Mouse (Mus musculus): ENCODE results near the gene Lsm10. TPM values are rescaled to one million over a fixed set of nuclear protein-coding genes. Genes with fewer than 3 reads are reported as not detected.
"Not testable (repeated sequence)": the region's sequence is repeated elsewhere in the genome, so short reads cannot be mapped to it uniquely, and the experiment has no call there.

Gene Lsm10
- polyA plus RNA-seq, 1 experiment from 2014 or later, result 36.7 TPM

GRCm38 (mm10) chr4:126077833-126078232 lies 18.6 kb upstream of the Lsm10 start:
- no peak for ATAC-seq
- H3K9ac ChIP-seq, result no peak overlapping the region
- no peak overlapping the region for H3K27ac ChIP-seq
- WGBS (ENCODE audit: insufficient replicate concordance), result 70% methylated on average over 6 of the region's 6 CpGs
- H3K9me3 ChIP-seq (replicated peaks), result no peaks in the 10 kb centered on the region
- no peaks in the 10 kb centered on the region for H3K36me3 ChIP-seq
- H3K4me3 ChIP-seq, result no peak overlapping the region
- peaks cover 5% of the 10 kb centered on the region for H3K4me1 ChIP-seq
- no peak overlapping the region for H3K4me2 ChIP-seq
- no peaks in the 10 kb centered on the region for H3K27me3 ChIP-seq (replicated peaks)

- no peak for ATAC-seq
- Histone ChIP-seq H3K27me3 (replicated peaks) (no peaks in the 10 kb centered on the region), H3K27ac (no peak overlapping the region), H3K4me3 (no peak overlapping the region), H3K9me3 (replicated peaks) (no peaks in the 10 kb centered on the region), H3K36me3 (no peaks in the 10 kb centered on the region), H3K4me2 (no peak overlapping the region), H3K9ac (no peak overlapping the region), H3K4me1 (peaks cover 14% of the 10 kb centered on the region)
- 58% methylated on average over 4 of the region's 4 CpGs for WGBS (ENCODE audit: insufficient replicate concordance)
Measured at GRCm38 (mm10) chr4:126079266-126079665, 17.2 kb upstream of the Lsm10 start.

- Histone ChIP-seq H3K27me3 (replicated peaks) (no peaks in the 10 kb centered on the region), H3K36me3 (no peaks in the 10 kb centered on the region), H3K4me1 (peaks cover 14% of the 10 kb centered on the region), H3K9me3 (replicated peaks) (no peaks in the 10 kb centered on the region), H3K27ac (no peak overlapping the region), H3K9ac (no peak overlapping the region), H3K4me3 (no peak overlapping the region), H3K4me2 (no peak overlapping the region)
- 79% methylated on average over 1 of the region's 1 CpGs for WGBS (ENCODE audit: insufficient replicate concordance)
- ATAC-seq, result no peak
Measured at GRCm38 (mm10) chr4:126081601-126082000, 14.8 kb upstream of the Lsm10 start.

GRCm38 (mm10) chr4:126083021-126083420 lies 13.4 kb upstream of the Lsm10 start:
- no peak overlapping the region for H3K27ac ChIP-seq
- H3K4me1 ChIP-seq, result peaks cover 23% of the 10 kb centered on the region
- ATAC-seq, result no peak
- H3K9ac ChIP-seq, result no peak overlapping the region
- no peak overlapping the region for H3K4me2 ChIP-seq
- 41% methylated on average over 9 of the region's 9 CpGs for WGBS (ENCODE audit: insufficient replicate concordance)
- H3K4me3 ChIP-seq, result no peak overlapping the region
- no peaks in the 10 kb centered on the region for H3K36me3 ChIP-seq
- H3K9me3 ChIP-seq (replicated peaks), result no peaks in the 10 kb centered on the region
- H3K27me3 ChIP-seq (replicated peaks), result no peaks in the 10 kb centered on the region

- no peaks in the 10 kb centered on the region for H3K9me3 ChIP-seq (replicated peaks)
- H3K4me1 ChIP-seq, result peaks cover 23% of the 10 kb centered on the region
- no peak overlapping the region for H3K27ac ChIP-seq
- 68% methylated on average over 8 of the region's 8 CpGs for WGBS (ENCODE audit: insufficient replicate concordance)
- no peaks in the 10 kb centered on the region for H3K27me3 ChIP-seq (replicated peaks)
- H3K9ac ChIP-seq, result no peak overlapping the region
- ATAC-seq, result no peak
- no peak overlapping the region for H3K4me3 ChIP-seq
- H3K4me2 ChIP-seq, result no peak overlapping the region
- H3K36me3 ChIP-seq, result no peaks in the 10 kb centered on the region
Measured at GRCm38 (mm10) chr4:126084382-126084781, 12.0 kb upstream of the Lsm10 start.

- Histone ChIP-seq H3K36me3 (no peaks in the 10 kb centered on the region), H3K9me3 (replicated peaks) (no peaks in the 10 kb centered on the region), H3K4me1 (peaks cover 32% of the 10 kb centered on the region), H3K4me2 (no peak overlapping the region), H3K9ac (no peak overlapping the region), H3K4me3 (no peak overlapping the region), H3K27me3 (replicated peaks) (no peaks in the 10 kb centered on the region), H3K27ac (no peak overlapping the region)
- WGBS (ENCODE audit: insufficient replicate concordance), result 21% methylated on average over 7 of the region's 7 CpGs
- ATAC-seq, result peak; percentile 73
Measured at GRCm38 (mm10) chr4:126085996-126086576, 10.3 kb upstream of the Lsm10 start.

GRCm38 (mm10) chr4:126090101-126090847 lies 6.1 kb upstream of the Lsm10 start:
- ATAC-seq, result peak; percentile 25; the same call in 1 of the 2 replicates
- H3K9ac ChIP-seq, result no peak overlapping the region
- H3K27me3 ChIP-seq (replicated peaks), result no peaks in the 10 kb centered on the region

GRCm38 (mm10) chr4:126090848-126091124 lies 5.6 kb upstream of the Lsm10 start:
- H3K27ac ChIP-seq, result no peak overlapping the region
- no peak for ATAC-seq
- H3K4me1 ChIP-seq, result peaks cover 18% of the 10 kb centered on the region
- no peak overlapping the region for H3K4me3 ChIP-seq
- no peaks in the 10 kb centered on the region for H3K36me3 ChIP-seq
- 53% methylated on average over 4 of the region's 4 CpGs for WGBS (ENCODE audit: insufficient replicate concordance)
- no peak overlapping the region for H3K9ac ChIP-seq
- no peak overlapping the region for H3K4me2 ChIP-seq
- no peaks in the 10 kb centered on the region for H3K9me3 ChIP-seq (replicated peaks)
- no peaks in the 10 kb centered on the region for H3K27me3 ChIP-seq (replicated peaks)

More at GRCm38 (mm10) chr4:126090101-126090847, 6.1 kb upstream of the Lsm10 start:
- WGBS (ENCODE audit: insufficient replicate concordance), result 47% methylated on average over 7 of the region's 7 CpGs
- Histone ChIP-seq H3K9me3 (replicated peaks) (no peaks in the 10 kb centered on the region), H3K36me3 (no peaks in the 10 kb centered on the region), H3K4me2 (no peak overlapping the region), H3K27ac (no peak overlapping the region), H3K4me1 (peaks cover 18% of the 10 kb centered on the region), H3K4me3 (no peak overlapping the region)

- ATAC-seq, result no peak
- H3K4me1 ChIP-seq, result peaks cover 19% of the 10 kb centered on the region
- no peaks in the 10 kb centered on the region for H3K9me3 ChIP-seq (replicated peaks)
- no peak overlapping the region for H3K4me2 ChIP-seq
- H3K27ac ChIP-seq, result no peak overlapping the region
- WGBS (ENCODE audit: insufficient replicate concordance), result 77% methylated on average over 8 of the region's 8 CpGs
- H3K36me3 ChIP-seq, result no peaks in the 10 kb centered on the region
- H3K4me3 ChIP-seq, result no peak overlapping the region
- no peaks in the 10 kb centered on the region for H3K27me3 ChIP-seq (replicated peaks)
- no peak overlapping the region for H3K9ac ChIP-seq
Measured at GRCm38 (mm10) chr4:126091873-126092272, 4.5 kb upstream of the Lsm10 start.

GRCm38 (mm10) chr4:126095622-126096430 lies 597 bp upstream of the Lsm10 start:
- H3K27ac ChIP-seq; H3K9me3 ChIP-seq (replicated peaks); ATAC-seq; H3K27me3 ChIP-seq (replicated peaks): not testable (repeated sequence)
- H3K36me3 ChIP-seq, result peaks cover 13% of the 10 kb centered on the region
- H3K4me3 ChIP-seq, result peak overlapping the region; percentile 72
- H3K4me1 ChIP-seq, result peaks cover 42% of the 10 kb centered on the region
- 49% methylated on average over 14 of the region's 14 CpGs for WGBS (ENCODE audit: insufficient replicate concordance)
- H3K9ac ChIP-seq, result peak overlapping the region; percentile 80; the same call in 1 of the 2 replicates
- H3K4me2 ChIP-seq, result peak overlapping the region; percentile 87

- H3K4me2 ChIP-seq, result peak overlapping the region; percentile 87
- H3K27me3 ChIP-seq (replicated peaks), result no peaks in the 10 kb centered on the region
- H3K4me3 ChIP-seq, result peak overlapping the region; percentile 72; the same call in 1 of the 2 replicates
- WGBS (ENCODE audit: insufficient replicate concordance), result 91% methylated on average over 20 of the region's 20 CpGs
- peak overlapping the region; percentile 77 for H3K27ac ChIP-seq
- 0 out of 2 replicates have a peak overlapping the region, but pooled peaks have one; percentile 80 for H3K9ac ChIP-seq
- peaks cover 61% of the 10 kb centered on the region for H3K4me1 ChIP-seq
- H3K36me3 ChIP-seq, result peaks cover 13% of the 10 kb centered on the region
- H3K9me3 ChIP-seq (replicated peaks), result no peaks in the 10 kb centered on the region
- no peak for ATAC-seq
Measured at GRCm38 (mm10) chr4:126097711-126098253, 1.4 kb downstream of the Lsm10 start.

GRCm38 (mm10) chr4:126099365-126099764 lies 2.9 kb downstream of the Lsm10 start:
- Histone ChIP-seq H3K36me3 (peaks cover 13% of the 10 kb centered on the region), H3K4me2 (peak overlapping the region; percentile 57), H3K9ac (peak overlapping the region; percentile 43), H3K9me3 (replicated peaks) (no peaks in the 10 kb centered on the region), H3K4me3 (peak overlapping the region; percentile 4; the same call in 1 of the 2 replicates), H3K27me3 (replicated peaks) (no peaks in the 10 kb centered on the region), H3K27ac (peak overlapping the region; percentile 99), H3K4me1 (peaks cover 68% of the 10 kb centered on the region)
- 0 out of 2 replicates have a peak, but pooled peaks have one; percentile 27 for ATAC-seq
- WGBS (ENCODE audit: insufficient replicate concordance), result 57% methylated on average over 3 of the region's 3 CpGs

Data from liver, embryonic 12.5 days (tissue).